Mouse (Mus musculus) spleen, postnatal 14 days (tissue): Measurements from ENCODE around the gene Syce1l.

Experiments
- DNase-seq, 2 experiments: peaks; one replicate each; pipeline ENCODE4 v3.0.0; 2021 to 2022; ENCODE audit warnings: low spot score in 2 of 2

The Syce1l gene

DNA sequence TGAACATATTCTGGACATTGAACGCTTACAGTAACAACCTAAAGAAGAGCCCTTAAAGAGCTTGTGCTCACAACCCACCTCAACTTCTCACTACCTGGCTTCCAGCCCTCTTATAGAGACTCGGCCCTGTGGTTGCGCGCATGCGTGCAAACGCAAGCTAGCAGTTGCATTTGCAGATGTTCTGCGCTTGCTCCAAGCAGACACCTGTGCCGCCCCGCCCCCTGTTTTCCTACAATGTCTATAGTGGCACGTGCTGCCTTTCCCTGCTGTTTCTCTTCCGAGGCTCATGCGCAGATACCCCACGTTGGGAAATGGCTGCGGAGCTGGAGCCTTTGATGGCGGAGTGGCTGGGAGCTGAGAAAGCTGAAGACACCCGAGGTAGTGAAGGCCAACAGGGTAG lies at the start of gene Syce1l:
Gene Syce1l (plus strand): TSS at position 288 of the 400 bp plus-strand sequence.
- DNase-seq: no peak

DNA sequence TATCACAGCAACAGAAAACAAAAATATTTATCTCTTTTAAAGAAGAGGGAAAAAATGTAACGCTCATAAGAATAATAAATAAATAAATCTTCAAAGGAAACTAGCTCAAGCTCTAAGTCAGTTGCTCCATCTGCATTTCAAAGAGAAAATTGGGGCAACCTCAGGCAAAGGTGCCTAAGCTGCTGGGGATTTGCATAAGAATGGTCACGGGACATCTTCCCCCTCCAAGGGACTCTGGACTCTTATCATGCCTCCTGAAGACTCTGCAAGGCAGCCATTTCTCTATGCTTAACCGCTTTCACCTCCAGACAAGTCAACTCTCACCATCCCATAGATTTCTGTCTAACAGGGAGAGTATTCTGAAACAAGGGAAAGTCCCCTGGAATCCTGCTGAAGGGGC lies 44.6 kb upstream of the Syce1l start:
- no peak for DNase-seq

DNA sequence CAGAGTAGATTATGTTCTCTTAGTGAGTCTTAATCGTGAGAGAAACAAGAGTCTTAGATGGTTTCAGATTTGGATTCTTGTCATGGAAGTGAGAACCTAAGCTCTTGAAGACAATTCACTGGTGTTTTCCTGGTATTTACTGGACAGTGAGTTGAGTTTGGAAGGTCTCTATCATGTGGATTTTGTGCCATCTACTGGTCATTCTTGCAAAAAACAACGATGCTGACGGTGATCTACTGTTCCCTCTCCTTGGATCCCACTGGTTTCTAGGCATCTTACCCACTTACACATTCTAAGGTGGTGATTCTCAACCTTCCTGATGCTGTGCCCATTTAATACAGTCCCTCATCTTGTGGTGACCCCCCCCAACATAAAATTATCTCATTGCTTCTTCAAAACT lies 10.4 kb upstream of the Syce1l start:
- DNase-seq: no peak

DNA sequence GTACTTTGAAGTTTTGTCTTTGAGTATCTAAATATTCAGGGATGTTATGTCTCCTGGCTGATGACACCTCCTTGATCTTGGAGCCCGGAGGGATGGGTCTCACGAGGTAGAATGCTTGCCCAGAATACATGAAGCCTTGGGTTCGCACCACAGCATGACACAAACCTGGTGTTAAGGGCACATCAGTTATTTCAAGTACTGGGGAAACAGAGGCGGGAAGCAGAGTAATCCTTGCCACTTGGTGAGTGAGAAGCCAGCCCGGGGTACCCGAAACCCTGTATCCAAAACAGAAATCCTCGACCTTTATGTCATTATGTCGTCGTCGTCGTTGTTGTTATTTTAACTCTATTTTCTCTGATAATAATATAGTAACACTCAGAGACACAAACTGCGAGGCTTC lies 8.9 kb upstream of the Syce1l start:
- no peak for DNase-seq

DNA sequence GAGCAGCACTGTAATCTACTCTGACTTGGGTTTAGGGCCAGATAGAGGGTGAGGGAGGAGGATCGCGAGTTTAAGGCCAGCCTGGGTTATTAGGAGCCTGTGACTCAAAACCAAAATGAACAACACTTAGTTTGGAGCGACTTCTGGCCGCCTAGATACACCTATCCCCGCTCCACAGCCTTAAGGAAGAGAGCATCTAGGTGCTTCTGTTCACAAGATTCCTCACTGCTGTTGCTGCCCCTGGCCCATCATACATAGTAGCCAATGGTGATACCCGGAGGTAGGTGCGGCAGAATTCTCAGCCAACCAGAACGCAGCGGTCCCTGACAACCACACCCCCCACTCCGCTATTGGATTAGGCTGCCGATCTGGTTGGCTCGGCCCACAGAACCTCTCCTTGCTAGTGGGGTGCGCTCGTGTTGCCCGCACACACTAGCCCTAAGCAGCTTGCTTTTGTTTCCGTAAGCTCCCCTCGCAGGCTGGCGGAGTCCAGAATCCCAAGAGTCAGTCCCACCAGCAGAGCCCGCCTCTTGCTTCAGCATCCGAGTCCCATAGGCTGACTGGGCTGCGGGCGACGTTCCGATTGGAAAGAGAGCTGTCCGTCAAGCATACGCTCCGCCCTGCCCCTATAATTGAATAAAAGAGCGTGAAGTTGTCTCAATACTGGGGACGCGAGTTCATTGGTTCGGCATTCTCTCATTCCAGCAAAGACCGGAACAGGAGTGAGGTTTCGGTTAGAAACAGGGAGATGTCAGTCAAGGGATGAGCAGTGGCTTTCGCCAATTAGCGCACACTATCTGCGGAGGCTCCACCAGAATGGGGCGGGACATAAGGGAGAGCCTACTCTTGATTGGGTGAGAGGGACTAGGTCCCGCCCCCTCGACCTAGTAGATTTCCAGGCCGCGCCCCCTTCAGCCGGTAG lies 8.1 kb upstream of the Syce1l start, which contains the start of gene Mon1b:
Gene Mon1b (plus strand): TSS at position 918 of the 922 bp plus-strand sequence.
- DNase-seq: peak; percentile 93

DNA sequence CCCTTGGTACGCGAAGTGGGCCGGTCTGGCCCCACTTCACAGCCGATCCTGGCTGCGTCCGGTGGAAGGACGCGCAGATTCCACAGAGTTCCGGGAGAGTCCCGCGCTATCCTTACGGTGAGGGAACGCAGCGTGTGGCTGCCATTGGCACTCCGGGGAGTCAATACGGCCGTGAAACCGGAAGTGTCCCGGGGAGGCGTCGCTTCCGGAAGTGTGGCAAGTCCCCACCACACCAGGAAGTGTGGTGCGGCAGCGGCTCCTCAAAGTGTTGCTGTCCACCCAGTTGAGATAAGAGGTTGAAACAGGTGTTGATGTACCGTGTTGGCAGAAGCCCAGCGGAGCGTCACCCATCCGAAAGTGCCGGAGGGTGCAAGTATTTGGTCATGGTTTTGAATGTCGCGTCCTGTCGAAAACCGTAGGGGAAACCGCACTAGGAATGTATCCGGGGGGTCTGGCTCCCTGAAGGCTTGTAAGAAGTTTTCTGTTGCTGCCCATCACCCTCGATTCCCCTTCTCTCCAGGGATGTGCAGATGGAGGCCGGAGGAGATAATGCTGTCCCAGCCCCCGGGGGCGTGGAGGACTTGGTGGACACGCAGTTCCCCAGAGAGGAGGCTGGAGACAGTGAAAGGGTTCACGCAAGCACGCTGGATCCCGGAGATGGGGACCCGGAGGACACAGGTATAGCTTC lies 7.3 kb upstream of the Syce1l start:
- DNase-seq: peak in 1 of 2 experiments; percentile 82

DNA sequence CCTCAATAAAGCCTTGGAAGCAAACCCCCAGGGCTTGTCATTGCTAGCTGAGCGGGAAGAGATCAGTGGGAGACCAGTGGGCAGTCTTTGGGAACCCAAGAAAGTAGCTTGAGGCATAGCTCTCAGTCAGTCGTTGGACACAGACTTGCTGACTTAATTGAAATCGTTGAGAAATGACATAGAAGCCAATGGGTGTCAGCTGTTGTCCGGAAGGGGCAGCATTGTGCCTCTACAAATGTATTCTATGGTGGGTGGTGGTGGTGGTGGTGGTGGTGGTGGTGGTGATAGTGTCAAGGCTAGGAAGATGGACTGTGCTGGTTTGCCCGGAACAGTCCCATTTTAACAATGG lies 6.8 kb upstream of the Syce1l start:
- DNase-seq: no peak

DNA sequence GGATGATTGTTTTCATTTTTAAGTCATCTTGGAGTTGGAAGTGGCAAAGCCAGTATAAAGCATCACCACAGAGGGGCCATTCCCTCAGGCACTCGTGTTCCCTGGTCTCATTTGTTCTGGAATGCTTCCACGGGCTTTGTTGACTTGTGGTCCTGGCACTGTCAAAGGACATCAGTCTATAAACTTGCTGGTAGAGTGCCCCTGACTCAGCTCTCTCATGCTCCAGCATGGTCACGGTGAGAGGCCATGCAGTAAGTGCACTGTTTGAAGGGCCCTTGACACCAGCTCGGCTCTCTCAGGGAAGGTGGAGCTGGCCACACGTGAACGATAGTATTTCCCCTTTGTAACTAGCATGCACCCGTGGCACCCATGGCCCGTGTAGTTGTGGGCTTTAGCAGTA lies 2.7 kb upstream of the Syce1l start:
- no peak for DNase-seq

DNA sequence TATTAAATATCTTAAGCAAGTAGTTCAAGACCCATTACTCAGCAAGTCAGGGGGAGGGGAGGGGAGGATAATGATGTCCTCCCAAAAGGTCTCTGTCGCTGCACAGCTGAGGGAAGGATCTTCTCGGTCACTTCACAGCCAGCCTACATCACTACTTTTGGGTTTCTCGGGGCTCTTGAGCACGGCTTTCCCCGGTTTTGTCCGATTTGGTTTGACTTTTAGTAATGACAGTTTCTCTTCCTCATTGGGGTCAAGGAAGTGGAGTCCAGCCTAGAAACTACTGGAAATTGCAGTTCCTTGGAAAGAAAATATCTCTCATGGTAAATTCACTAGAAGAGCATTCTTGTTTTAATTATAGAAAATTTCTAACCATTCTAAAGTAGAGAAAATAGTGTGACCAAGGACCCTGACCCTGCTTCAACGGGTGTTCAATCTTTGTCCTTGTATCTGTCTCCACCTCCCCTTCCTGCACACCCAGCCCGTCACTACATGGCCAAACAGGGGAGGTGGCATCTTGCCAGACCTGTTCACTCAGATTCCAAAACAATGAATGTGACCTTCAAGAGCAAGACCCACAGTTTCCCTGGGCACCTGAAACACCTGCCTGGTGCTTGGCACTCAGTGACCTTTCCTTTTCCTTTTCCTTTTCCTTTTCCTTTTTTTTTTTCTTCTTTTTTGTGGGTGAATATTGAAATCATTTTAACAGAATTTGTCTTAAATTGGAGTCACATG lies 632 bp downstream of the Syce1l start:
- no peak for DNase-seq

DNA sequence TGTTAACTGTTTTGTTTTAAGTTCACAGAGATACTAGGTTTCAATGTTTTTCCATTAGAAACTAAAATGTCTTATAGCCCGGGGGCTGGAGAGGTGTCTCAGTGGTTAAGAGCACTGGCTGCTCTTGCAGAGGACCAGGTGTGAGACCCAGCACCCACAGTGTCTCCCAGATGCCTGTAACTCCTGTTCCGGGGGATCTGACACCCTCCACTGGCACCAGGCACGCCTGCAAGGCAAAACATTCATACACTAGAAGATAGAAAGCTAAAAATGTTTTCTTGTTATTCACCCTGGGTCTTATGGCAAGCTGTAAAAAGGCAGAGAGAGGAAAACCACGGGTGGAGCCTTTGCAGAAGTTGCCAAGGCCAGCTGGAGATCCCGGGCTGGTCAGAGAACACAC lies 2.2 kb downstream of the Syce1l start:
- no peak for DNase-seq

DNA sequence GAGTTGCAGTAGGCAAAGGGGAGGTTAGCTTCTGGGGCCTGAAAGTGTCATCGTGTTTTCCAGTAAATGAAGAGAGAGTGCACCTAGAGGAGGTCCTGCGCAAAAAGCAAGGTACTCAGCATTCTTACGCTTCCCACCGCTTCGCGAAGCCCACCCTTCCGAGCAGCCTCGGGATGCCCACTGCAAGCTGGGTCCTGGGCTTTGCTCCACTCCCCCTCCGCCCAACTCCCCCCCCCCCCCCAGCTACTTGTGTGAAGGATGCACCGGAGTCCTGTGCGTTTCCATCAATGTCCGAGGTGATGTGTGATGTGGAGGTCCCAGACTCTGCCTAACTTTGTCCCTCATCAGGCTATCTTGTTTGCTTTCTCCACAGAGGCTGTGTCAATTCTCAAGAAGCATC lies 9.4 kb downstream of the Syce1l start:
- DNase-seq: no peak

DNA sequence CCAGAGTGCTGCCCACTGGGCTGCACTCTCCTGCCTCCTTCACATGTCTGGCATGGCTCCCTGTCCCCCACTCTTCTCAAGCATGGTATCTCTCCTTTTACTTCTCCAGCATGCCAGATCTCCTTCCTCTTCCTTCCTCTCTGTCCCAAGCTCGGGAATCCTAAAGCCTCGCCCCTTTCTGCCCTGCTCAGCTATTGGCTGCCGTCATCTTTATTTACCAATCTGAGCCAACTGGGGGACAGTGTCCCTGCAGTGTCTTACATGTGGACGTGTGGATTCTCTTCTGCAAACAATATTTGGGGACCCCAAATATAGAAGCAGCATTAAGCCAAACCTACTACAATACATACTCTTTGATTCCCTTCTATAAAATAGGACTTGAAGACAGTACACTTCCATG lies 10.1 kb downstream of the Syce1l start:
- no peak for DNase-seq

DNA sequence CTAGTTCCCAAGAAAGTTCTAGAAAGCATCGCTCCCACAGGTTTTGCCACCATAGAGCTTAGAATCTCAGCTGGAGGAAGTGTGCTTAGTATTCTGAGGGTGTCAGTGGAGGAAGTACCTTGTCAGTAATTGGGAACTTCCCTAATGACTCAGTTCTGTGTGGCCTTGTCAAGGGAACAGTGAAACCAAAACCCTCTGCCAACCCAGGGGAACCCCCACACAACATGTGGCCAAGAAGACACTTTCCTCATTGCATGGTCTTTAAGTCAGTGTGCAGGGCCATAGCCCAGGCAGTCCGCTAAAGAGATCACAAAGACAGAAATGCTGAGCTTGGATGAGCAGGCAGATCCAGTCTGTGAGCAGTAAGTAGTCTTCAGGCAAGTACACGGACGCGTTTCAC lies 13.1 kb downstream of the Syce1l start:
- no peak for DNase-seq

DNA sequence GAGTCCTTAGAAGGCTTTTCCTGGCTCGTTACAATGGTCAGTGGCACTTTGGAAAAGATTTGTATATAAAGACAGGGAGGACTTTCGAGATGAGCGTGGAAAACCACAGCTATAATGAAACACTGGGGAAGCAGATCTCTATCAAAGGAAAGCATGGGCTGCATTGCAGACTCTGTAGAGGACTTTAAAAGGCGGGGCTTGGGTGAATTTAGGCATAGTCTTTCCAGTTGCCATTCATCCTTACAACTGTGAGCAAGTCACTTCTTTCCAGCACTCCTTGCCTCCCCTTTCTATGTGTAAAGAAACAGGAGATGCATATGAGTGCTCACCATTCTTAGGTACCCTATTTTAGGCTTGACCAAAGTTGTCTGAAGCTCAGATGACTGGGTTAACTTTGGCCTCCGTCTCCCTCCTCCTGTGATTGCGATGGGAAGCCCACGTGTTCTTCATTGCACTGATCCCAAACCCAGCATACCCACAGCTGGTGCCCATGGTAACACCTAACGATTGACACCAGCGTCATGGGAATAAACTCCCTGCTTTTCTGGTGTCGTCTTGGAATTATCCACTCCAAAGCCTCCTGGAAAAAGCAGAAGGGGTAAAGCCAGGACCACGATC lies 13.8 kb downstream of the Syce1l start:
- DNase-seq: no peak

DNA sequence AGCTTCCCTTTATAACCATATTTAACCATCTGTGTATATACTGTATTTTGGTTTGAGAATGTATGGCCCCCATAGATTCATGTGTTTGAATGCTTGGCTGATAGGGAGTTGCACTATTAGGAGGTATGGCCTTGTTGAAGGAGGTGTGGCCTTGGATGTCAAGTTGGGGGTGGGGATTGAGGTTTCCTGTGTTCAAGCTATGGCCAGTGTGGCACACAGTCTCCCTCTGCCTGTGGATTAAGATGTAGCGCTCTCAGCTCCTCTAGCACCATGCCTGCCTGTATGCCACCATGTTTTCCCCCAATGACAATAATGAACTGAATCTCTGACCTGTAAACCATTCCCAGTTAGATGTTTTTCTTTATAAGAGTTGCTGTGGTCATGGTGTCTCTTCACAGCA lies 17.1 kb downstream of the Syce1l start:
- DNase-seq: no peak

DNA sequence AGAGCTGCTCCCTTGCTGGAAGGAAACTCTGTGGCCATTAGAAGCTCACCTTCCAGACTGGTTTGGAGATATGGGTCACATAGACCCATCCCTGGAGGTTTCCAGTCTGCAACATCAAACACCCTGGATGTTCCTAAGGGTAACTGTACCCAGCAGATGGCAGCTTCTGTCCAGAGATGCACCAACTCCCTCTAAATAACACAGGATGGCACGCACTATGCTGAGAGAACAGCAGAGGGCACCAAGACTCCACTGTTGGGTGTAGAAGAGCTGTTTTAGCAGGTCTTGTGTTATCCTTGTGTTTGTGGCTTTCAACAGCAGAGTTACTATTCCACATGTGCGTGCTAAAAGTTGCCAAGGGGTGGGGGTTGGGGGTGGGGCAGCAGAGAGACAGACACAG lies 21.5 kb downstream of the Syce1l start:
- DNase-seq: peak in 1 of 2 experiments; percentile 31

DNA sequence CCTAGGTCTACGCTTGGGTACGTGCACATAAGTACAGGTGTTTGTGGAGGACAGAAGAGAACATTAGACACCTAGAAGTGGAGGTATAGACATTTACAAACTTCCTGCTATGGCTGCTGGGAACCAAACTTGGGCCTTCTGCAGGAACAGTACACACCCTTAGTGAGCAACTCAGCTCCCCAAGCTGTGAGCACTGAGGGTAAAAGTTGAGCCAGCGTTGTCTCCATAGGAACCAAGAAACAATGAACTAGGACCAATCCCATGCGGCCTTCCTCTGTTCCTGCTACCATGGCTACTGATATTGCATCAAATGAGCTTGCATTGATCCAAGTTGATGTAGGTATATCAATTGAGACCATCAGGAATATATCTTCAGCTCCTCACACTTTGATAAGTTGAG lies 22.0 kb downstream of the Syce1l start:
- no peak for DNase-seq

DNA sequence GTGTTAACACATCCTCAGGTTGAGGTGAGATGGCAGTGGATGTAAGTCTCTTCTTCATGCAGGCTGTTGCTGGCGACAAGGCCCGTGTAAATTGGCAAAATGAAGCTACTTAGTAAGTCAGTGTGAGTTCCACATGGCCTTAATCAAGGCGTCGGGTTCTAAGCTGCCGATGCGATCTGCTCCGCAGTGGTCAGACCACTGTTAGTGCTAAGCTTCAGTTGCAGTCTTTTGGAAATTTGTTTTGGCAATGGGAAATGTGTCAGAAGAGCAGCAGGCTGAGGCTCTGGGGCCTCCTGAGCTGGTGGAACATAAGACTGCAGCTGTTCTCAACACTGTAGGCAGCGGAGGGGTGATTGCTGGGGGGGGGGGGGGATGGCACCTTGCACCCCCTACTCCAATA lies 22.9 kb downstream of the Syce1l start:
- no peak for DNase-seq

DNA sequence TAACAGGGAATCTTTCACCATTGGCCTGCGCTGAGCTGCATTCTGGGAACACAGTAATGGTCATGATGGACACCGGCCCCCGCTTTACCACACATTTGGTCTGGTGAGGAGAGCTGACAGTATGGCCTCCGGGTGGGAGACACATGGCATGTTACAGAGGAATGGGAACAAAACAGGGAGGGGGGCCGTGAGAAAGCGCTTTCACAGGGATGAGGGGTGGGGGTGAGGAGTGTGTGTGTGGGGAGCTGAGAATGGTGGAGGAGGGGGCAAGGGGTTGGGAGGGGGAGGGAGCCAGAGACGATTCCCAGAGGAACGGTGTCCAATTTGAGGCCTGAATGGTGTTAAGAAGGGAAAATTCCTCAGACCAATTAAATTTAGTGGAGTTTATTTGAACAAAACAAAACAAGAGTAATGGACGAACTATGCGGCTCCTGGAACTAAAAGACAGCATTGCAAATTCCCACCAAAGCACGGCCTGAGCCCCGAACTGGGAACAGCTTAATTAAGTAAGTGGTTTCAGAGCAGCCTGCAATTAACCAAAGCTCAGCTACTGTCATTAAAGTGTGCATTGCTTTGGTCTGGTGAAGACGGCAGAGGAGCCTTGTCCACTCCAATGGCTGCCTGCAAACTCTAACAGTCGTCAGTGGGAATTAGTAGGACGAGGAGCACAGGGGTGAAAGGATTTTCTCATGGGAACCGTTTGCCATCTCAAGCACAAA lies 23.9 kb downstream of the Syce1l start:
- DNase-seq: no peak

DNA sequence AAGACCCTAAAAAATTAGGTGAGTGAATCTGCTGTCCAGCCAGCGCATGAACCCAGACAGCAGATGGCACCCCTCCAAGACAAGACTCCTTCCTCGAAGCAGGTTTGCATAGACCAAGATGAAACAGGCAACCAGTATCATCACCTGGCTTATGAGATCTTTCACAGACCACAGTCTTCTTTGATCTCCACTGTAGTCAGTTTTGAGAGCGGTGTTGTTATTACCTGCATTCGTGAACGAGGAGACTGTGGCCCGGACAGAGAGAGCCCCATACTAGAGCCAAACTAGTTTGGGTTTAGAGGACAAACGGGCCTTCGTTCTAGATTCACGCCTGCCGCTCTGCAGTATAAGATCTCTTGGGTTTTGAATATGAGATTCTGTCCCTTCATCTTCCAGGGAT lies 26.9 kb downstream of the Syce1l start:
- no peak for DNase-seq

DNA sequence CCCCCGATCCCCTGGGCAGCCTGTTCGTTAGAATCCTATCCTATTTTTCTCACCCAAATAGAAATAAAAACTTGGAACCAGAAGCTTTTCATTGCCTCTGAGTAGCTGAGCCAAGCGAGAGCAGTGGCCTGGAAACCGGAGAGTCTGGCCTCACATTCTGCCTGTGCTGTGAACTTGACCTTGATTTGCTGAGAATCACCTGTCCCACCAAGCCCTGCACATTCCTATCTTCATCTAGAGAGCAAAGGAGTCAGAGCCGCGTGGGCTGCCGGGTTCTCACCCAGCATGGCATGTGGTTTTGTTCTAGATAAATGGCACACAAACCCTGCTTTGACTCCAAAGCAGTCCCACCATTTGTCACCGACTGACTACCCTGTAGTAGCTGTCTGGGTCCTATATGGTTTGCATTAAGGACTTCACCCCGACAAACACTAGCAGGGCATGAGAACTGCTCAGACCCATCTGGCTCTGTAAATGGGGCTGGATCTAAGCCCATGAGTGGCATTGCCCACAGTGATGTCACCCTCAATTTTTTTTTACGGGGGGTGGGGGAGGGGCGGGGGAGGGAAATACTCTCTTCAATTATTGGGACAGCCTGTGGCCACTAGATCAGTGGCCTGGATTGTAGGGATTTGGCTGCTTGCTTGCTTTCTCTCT lies 29.7 kb downstream of the Syce1l start:
- DNase-seq: no peak
